Mouse (Mus musculus) liver, embryonic 14.5 days (tissue): ENCODE measurements around the gene Neto2. TPM values are rescaled to one million over a fixed set of nuclear protein-coding genes. Genes with fewer than 3 reads are reported as not detected.

Source experiments
- ATAC-seq: fragments of 200-750 bp; cut with Nextera tagmentation; 2 replicates; pipeline ENCODE4 v1.8.0; 2017; ENCODE audit warnings: moderate number of reproducible peaks, mild to moderate bottlenecking, moderate library complexity; ENCODE audit not compliant: insufficient read depth
- DNase-seq, 3 experiments: peaks; one replicate each; pipeline ENCODE4 v3.0.0-alpha.2; 2012 to 2013; ENCODE audit warnings: low read depth in 3 of 3, low spot score in 3 of 3
- H3K27ac ChIP-seq: fragments of 300-500 bp; sonication (generic); 2 replicates; pipeline ENCODE4 v1.5.1; 2014; ENCODE audit warnings: moderate library complexity, mild to moderate bottlenecking, control low read depth, inconsistent platforms
- H3K27me3 ChIP-seq: fragments of 300-500 bp; sonication (generic); 2 replicates; pipeline ENCODE4 v1.6.1; 2014; ENCODE audit warnings: mild to moderate bottlenecking, low read length, moderate library complexity; ENCODE audit not compliant: control insufficient read depth, insufficient read depth
- H3K36me3 ChIP-seq: fragments of 300-500 bp; sonication (generic); replicated peaks from 2 replicates; pipeline ENCODE4 v1.6.1; 2014; ENCODE audit warnings: low read depth; ENCODE audit not compliant: control insufficient read depth, insufficient read depth
- H3K4me1 ChIP-seq, 2 experiments: fragments of 200-500 bp in 1 of 2; fragments of 300-500 bp in 1 of 2; sonication (generic) in 1 of 2; replicated peaks; 2 replicates each; pipeline ENCODE4 v1.6.1; 2012 to 2014; ENCODE audit warnings: antibody characterized with exemption in 1 of 2, inconsistent platforms in 1 of 2, low read length in 1 of 2; ENCODE audit not compliant: control insufficient read depth in 2 of 2, insufficient read depth in 2 of 2
- H3K4me2 ChIP-seq: fragments of 300-500 bp; sonication (generic); 2 replicates; pipeline ENCODE4 v1.6.1; 2014; ENCODE audit warnings: low read depth, mild to moderate bottlenecking, control low read depth, moderate library complexity
- H3K4me3 ChIP-seq, 2 experiments: fragments of 200-500 bp in 1 of 2; fragments of 300-500 bp in 1 of 2; sonication (generic) in 1 of 2; 2 replicates each; pipeline ENCODE4 v1.5.1; 2012 to 2014; ENCODE audit warnings: low read depth in 2 of 2, low read length in 2 of 2, mild to moderate bottlenecking in 2 of 2, control low read depth in 1 of 2, inconsistent platforms in 1 of 2, moderate library complexity in 1 of 2; ENCODE audit not compliant: insufficient read depth in 1 of 2
- H3K9ac ChIP-seq: fragments of 300-500 bp; sonication (generic); replicated peaks from 2 replicates; pipeline ENCODE4 v1.6.1; 2014; ENCODE audit warnings: mild to moderate bottlenecking, control low read depth, moderate library complexity
- H3K9me3 ChIP-seq: fragments of 300-500 bp; sonication (generic); 2 replicates; pipeline ENCODE4 v1.6.1; 2016; ENCODE audit warnings: low read length, mixed read lengths; ENCODE audit not compliant: control insufficient read depth
- CTCF ChIP-seq: IDR thresholded peaks from 2 replicates; pipeline ENCODE4 v1.5.1; 2016; ENCODE audit warnings: antibody characterized with exemption, low read depth, control low read depth
- EP300 ChIP-seq: IDR thresholded peaks from 2 replicates; pipeline ENCODE4 v1.6.1; 2016; ENCODE audit warnings: antibody characterized with exemption, low read depth
- WGBS: fragments of 180-500 bp; shearing (Covaris S2); extraction: QIAGEN DNeasy Blood & Tissue Kit; methylation state at CpG from one replicate; pipeline ENCODE4 v1.1.7; 2014; ENCODE audit not compliant: insufficient replicate concordance; 5-methylcytosine and 5-hydroxymethylcytosine counted together
- polyA plus RNA-seq, 2 experiments: library from polyadenylated mRNA; depleted of rRNA in 1 of 2; stranded (reverse) in 1 of 2; unstranded in 1 of 2; fragments of >200 nt; fragmentation: Nextera tagmentation in 1 of 2; extraction: Ambion mirVana in 1 of 2; gene quantifications; 2 replicates each; pipeline versions ENCODE4 v1.2.1 to v1.2.3; 2012 to 2014

Gene Neto2
- polyA plus RNA-seq, 2 experiments = 0.56 to 1.5 TPM

- Histone ChIP-seq H3K4me3 (no peak overlapping the region), H3K9me3 (no peaks in the 10 kb centered on the region), H3K36me3 (no peaks in the 10 kb centered on the region), H3K27ac (no peak overlapping the region), H3K27me3 (peaks cover 6% of the 10 kb centered on the region), H3K9ac (no peak overlapping the region), H3K4me1 (no peaks in the 10 kb centered on the region), H3K4me2 (no peak overlapping the region)
- 40% methylated on average over 2 of the region's 2 CpGs for WGBS
- TF ChIP-seq EP300 (no peak), CTCF (no peak)
- DNase-seq = no peak
- no peak for ATAC-seq
Observed at GRCm38 (mm10) chr8:85706988-85707387, 6.3 kb upstream of the Neto2 start.

- TF ChIP-seq CTCF = peak; percentile 48
- TF ChIP-seq EP300 = no peak
- Histone ChIP-seq H3K4me2 (peak overlapping the region; percentile 93), H3K4me3 (peak overlapping the region; percentile 64 to 68), H3K36me3 (no peaks in the 10 kb centered on the region), H3K27ac (no peak overlapping the region), H3K27me3 (peaks cover 33% of the 10 kb centered on the region), H3K4me1 (peaks cover 3 to 5% of the 10 kb centered on the region in 2 experiments; a peak in 3 of 4 replicates), H3K9me3 (no peaks in the 10 kb centered on the region), H3K9ac (peak overlapping the region; percentile 51)
- peak; percentile 28 to 35 (median 28) for DNase-seq
- under 1% methylated on average over 78 of the region's 84 CpGs for WGBS
- peak; percentile 91 for ATAC-seq
Observed at GRCm38 (mm10) chr8:85700101-85700750, 498 bp downstream of the Neto2 start.

DNA sequence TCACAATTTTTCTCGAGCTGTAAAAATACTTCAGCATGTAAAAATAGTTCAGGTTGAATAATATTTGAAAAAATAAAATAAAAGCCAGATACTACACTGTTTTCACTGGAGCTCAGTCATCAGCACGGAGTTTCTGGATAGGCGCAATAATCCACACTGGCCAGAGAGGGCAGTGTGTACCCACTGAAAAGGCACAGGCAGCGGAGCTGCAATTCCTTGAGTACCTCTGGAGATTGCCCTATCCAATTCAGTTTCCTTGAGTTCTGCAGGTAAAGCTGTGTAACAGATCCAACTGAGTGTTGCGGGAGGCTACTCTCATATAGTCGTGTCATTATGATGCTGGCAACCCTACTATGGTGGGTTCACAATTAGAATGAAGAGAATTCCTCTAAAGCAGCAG is 1.7 kb downstream of the Neto2 start:
- Histone ChIP-seq H3K4me3 (no peak overlapping the region), H3K27ac (no peak overlapping the region), H3K9me3 (no peaks in the 10 kb centered on the region), H3K4me2 (peak overlapping the region; percentile 22; the same call in 1 of the 2 replicates), H3K4me1 (peaks cover 3 to 5% of the 10 kb centered on the region in 2 experiments; a peak in 3 of 4 replicates), H3K36me3 (no peaks in the 10 kb centered on the region), H3K27me3 (peaks cover 33% of the 10 kb centered on the region), H3K9ac (no peak overlapping the region)
- DNase-seq (peak; percentile 52 to 57 (median 54)), ATAC-seq (no peak)
- peak; percentile 89 for TF ChIP-seq CTCF
- TF ChIP-seq EP300 = no peak
- WGBS = 1% methylated on average over 6 of the region's 6 CpGs

DNA sequence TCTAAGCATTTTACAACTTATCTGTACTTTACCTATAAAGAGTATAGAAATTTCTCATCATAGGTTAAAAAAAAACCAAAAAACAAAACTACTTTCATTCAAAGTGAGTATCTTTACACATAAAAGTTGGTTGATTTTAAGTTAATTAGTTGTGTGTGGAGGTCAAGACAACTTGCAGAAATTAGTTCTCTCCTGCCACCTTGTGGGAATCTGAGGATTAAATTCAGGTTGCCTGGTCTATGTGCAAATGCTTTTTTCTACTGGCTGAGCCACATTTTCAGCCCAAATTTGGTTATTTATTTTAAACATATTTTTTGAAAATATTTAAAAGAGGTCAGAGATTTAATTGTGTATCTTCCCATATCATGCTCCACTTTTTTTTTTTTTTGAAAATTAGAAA is 35.6 kb downstream of the Neto2 start:
- H3K36me3 ChIP-seq = no peaks in the 10 kb centered on the region
- no peak overlapping the region for H3K4me3 ChIP-seq
- no peaks in the 10 kb centered on the region for H3K27me3 ChIP-seq
- no peak overlapping the region for H3K9ac ChIP-seq
- no peaks in the 10 kb centered on the region for H3K9me3 ChIP-seq
- TF ChIP-seq CTCF (peak; percentile 7; the same call in 1 of the 2 replicates), EP300 (no peak)
- no peak for ATAC-seq
- H3K4me2 ChIP-seq = no peak overlapping the region
- DNase-seq = peak; percentile 3 to 17 (median 6)
- H3K4me1 ChIP-seq = no peaks in the 10 kb centered on the region
- H3K27ac ChIP-seq = no peak overlapping the region

- no peaks in the 10 kb centered on the region for H3K4me1 ChIP-seq
- H3K27ac ChIP-seq = no peak overlapping the region
- no peaks in the 10 kb centered on the region for H3K36me3 ChIP-seq
- no peaks in the 10 kb centered on the region for H3K9me3 ChIP-seq
- peak in 2 of 3 experiments; percentile 4 to 7 for DNase-seq
- H3K4me3 ChIP-seq = no peak overlapping the region
- no peaks in the 10 kb centered on the region for H3K27me3 ChIP-seq
- WGBS = 68% methylated on average over 5 of the region's 5 CpGs
- no peak for ATAC-seq
- no peak overlapping the region for H3K4me2 ChIP-seq
- no peak overlapping the region for H3K9ac ChIP-seq
- TF ChIP-seq CTCF (peak; percentile 55; the same call in 1 of the 2 replicates), EP300 (no peak)
Observed at GRCm38 (mm10) chr8:85661995-85662394, 38.7 kb downstream of the Neto2 start.
